Mouse (Mus musculus): Measurements from ENCODE around the gene Mterf2. TPM values are rescaled to one million over a fixed set of nuclear protein-coding genes. Genes with fewer than 3 reads are reported as not detected.
A peak's percentile ranks its signal among the peaks of the same experiment; 100 is the strongest.

Gene Mterf2
- polyA plus RNA-seq, 1 experiment from 2014 or later = 37.2 TPM

DNA sequence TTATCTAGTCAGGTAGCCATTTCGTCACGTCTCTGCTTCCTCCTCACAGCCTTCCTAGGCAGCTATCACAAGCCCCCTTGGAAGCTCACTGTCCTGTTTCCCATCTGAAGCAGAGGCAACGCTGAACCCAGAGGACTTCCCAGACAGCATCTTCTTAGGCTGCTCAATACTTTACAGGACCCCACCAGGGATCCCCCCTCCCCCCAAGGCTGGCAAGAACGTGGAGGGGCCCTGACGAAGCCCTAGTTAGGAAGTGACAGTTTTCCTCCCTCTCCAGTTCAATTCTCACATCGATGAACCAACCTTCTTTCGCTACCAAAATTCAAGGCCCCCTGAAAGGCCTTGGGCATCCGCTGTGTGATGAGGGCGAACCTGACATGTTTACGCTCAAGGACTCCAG, 26.0 kb downstream of the Mterf2 start:
- DNase-seq (ENCODE audit: low spot score, missing footprints) = no peak
- no peaks in the 10 kb centered on the region for H3K27me3 ChIP-seq (ENCODE audit: control insufficient read depth, insufficient read depth, low read length)
- peak overlapping the region; percentile 90 for H3K4me3 ChIP-seq (ENCODE audit: low read depth, low read length)
- H3K36me3 ChIP-seq (ENCODE audit: control insufficient read depth, insufficient read depth, low read length) = no peaks in the 10 kb centered on the region
- H3K4me1 ChIP-seq (ENCODE audit: control insufficient read depth, insufficient read depth, low read length) = peaks cover 12% of the 10 kb centered on the region
- H3K9me3 ChIP-seq (ENCODE audit: control insufficient read depth, low read length) = no peaks in the 10 kb centered on the region
- ATAC-seq (ENCODE audit: low FRiP score) = peak; percentile 43
- peak overlapping the region; percentile 89 for H3K9ac ChIP-seq (ENCODE audit: low read length)
- peak overlapping the region; percentile 70 for H3K27ac ChIP-seq (ENCODE audit: low read depth, low read length)
- H3K4me2 ChIP-seq = peak overlapping the region; percentile 92
- WGBS = 3% methylated on average over 10 of the region's 10 CpGs

DNA sequence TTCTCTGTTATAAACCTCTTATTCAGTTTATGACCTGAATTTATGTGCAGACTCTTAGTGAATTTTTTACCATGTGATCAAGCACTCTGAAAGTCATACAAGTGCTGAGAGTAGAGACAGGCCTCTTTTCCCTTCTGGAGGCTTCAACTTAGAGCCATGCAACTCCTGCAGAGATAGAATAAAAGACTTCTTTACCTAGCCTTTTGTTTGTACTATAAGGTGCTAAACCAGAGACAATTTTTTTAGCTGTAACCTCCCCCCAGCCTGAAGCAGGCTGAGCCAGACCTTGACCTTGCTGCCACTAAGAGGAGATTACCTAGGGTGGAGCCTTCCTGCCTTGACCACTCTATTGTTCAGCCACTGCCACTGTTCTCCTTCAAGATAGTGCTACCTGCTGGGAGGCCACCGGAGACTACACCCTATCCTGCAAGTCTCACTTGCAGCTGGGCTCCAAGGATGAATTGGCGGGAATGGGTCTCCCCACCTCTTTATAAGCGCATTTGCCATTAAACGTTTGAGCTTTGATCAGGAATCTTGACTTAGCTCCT, 56.1 kb downstream of the Mterf2 start:
- H3K27ac ChIP-seq (ENCODE audit: low read depth, low read length) = no peak overlapping the region
- H3K4me3 ChIP-seq (ENCODE audit: low read depth, low read length) = no peak overlapping the region
- no peaks in the 10 kb centered on the region for H3K9me3 ChIP-seq (ENCODE audit: control insufficient read depth, low read length)
- DNase-seq (ENCODE audit: low spot score, missing footprints) (no peak), ATAC-seq (ENCODE audit: low FRiP score) (no peak)
- no peaks in the 10 kb centered on the region for H3K4me1 ChIP-seq (ENCODE audit: control insufficient read depth, insufficient read depth, low read length)
- H3K4me2 ChIP-seq = no peak overlapping the region
- no peak overlapping the region for H3K9ac ChIP-seq (ENCODE audit: low read length)
- H3K36me3 ChIP-seq (ENCODE audit: control insufficient read depth, insufficient read depth, low read length) = no peaks in the 10 kb centered on the region
- H3K27me3 ChIP-seq (ENCODE audit: control insufficient read depth, insufficient read depth, low read length) = no peaks in the 10 kb centered on the region
- WGBS = 53% methylated on average over 4 of the region's 4 CpGs

Other genes with a start within 250 kb of the Mterf2 start
- gene Ric8b, start 210.4 kb downstream of the Mterf2 start, polyA plus RNA-seq (2014; fragmentation: Nextera tagmentation; extraction: Ambion mirVana) = 25.0 and 27.3 TPM in 2 replicates
- gene Fhl4, start 25.5 kb downstream of the Mterf2 start, polyA plus RNA-seq (2014; fragmentation: Nextera tagmentation; extraction: Ambion mirVana) = 1.2 TPM in 2 replicates
- 51.7 and 62.1 TPM in 2 replicates for gene Tmem263, start 25.4 kb downstream of the Mterf2 start, polyA plus RNA-seq (2014; fragmentation: Nextera tagmentation; extraction: Ambion mirVana)
- gene Cry1, start 57.0 kb upstream of the Mterf2 start, polyA plus RNA-seq (2014; fragmentation: Nextera tagmentation; extraction: Ambion mirVana) = 33.1 and 38.5 TPM in 2 replicates